Mouse (Mus musculus) testis, adult 2 months (tissue): ENCODE data around the gene Fundc2. TPM values are rescaled to one million over a fixed set of nuclear protein-coding genes. Genes with fewer than 3 reads are reported as not detected.
A peak's percentile ranks its signal among the peaks of the same experiment; 100 is the strongest.

Experiments used
- H3K27ac ChIP-seq: fragments of 200-500 bp; 2 replicates; pipeline ENCODE4 v1.5.1; 2012; ENCODE audit warnings: low read depth, low read length; ENCODE audit not compliant: control insufficient read depth, insufficient read depth
- H3K27me3 ChIP-seq: fragments of 200-500 bp; 2 replicates; pipeline ENCODE4 v1.6.1; 2012; ENCODE audit warnings: mild to moderate bottlenecking, low read length, moderate library complexity; ENCODE audit not compliant: control insufficient read depth, insufficient read depth
- H3K36me3 ChIP-seq: fragments of 200-500 bp; 2 replicates; pipeline ENCODE4 v1.6.1; 2012; ENCODE audit warnings: mild to moderate bottlenecking, low read length; ENCODE audit not compliant: control insufficient read depth, insufficient read depth
- H3K4me1 ChIP-seq: fragments of 200-500 bp; 2 replicates; pipeline ENCODE4 v1.6.1; 2012; ENCODE audit warnings: low read length; ENCODE audit not compliant: control insufficient read depth, insufficient read depth
- H3K4me3 ChIP-seq: fragments of 200-500 bp; 2 replicates; pipeline ENCODE4 v1.5.1; 2012; ENCODE audit warnings: low read depth, mild to moderate bottlenecking, low read length, moderate library complexity, mixed read lengths; ENCODE audit not compliant: control insufficient read depth
- CTCF ChIP-seq: fragments of 200-500 bp; IDR thresholded peaks from 2 replicates; pipeline ENCODE4 v1.5.1; 2012; ENCODE audit warnings: low read depth, mild to moderate bottlenecking, inconsistent platforms, low read length, moderate library complexity; ENCODE audit not compliant: control insufficient read depth, insufficient read depth, insufficient replicate concordance
- POLR2A ChIP-seq: fragments of 200-500 bp; IDR thresholded peaks from 2 replicates; pipeline ENCODE4 v1.6.1; 2012; ENCODE audit warnings: low read depth, mild to moderate bottlenecking, inconsistent platforms, low read length, moderate library complexity; ENCODE audit not compliant: control insufficient read depth
- polyA plus RNA-seq: library from polyadenylated mRNA; depleted of rRNA; stranded (reverse); fragments of >200 nt; gene quantifications from 2 replicates; pipeline ENCODE4 v1.2.3, GENCODE M21; 2012; rRNA removed

Gene Fundc2
- polyA plus RNA-seq, 1 experiment = 1.3 TPM

- H3K4me3 ChIP-seq = no peak overlapping the region
- no peaks in the 10 kb centered on the region for H3K4me1 ChIP-seq
- no peaks in the 10 kb centered on the region for H3K27me3 ChIP-seq
- TF ChIP-seq CTCF = no peak
- no peak for TF ChIP-seq POLR2A
- no peaks in the 10 kb centered on the region for H3K36me3 ChIP-seq
- H3K27ac ChIP-seq = no peak overlapping the region
These were observed 20.5 kb downstream of the Fundc2 start for GRCm38 (mm10) chrX:75402668-75403067.

GRCm38 (mm10) chrX:75403350-75403749 lies 21.2 kb downstream of the Fundc2 start:
- no peaks in the 10 kb centered on the region for H3K36me3 ChIP-seq
- TF ChIP-seq POLR2A = no peak
- no peak for TF ChIP-seq CTCF
- H3K4me1 ChIP-seq = no peaks in the 10 kb centered on the region
- no peaks in the 10 kb centered on the region for H3K27me3 ChIP-seq
- H3K27ac ChIP-seq = no peak overlapping the region
- H3K4me3 ChIP-seq = no peak overlapping the region

- H3K4me3 ChIP-seq = no peak overlapping the region
- TF ChIP-seq CTCF (no peak), POLR2A (no peak)
- no peaks in the 10 kb centered on the region for H3K27me3 ChIP-seq
- H3K36me3 ChIP-seq = no peaks in the 10 kb centered on the region
- no peak overlapping the region for H3K27ac ChIP-seq
- H3K4me1 ChIP-seq = no peaks in the 10 kb centered on the region
These were observed 27.5 kb downstream of the Fundc2 start for GRCm38 (mm10) chrX:75409711-75410110.

GRCm38 (mm10) chrX:75415936-75416785 lies 34.0 kb downstream of the Fundc2 start, which contains the start of the genes Cmc4, Mtcp1 and Brcc3:
Cmc4 (minus strand) TSS chrX:75416584.
Mtcp1 (minus strand) TSS chrX:75416588.
Brcc3 (plus strand) TSS chrX:75416628.
- Histone ChIP-seq H3K4me1 (0 out of 2 replicates have a peak, but pooled peaks cover 2% of the 10 kb centered on the region), H3K36me3 (no peaks in the 10 kb centered on the region)
- TF ChIP-seq POLR2A = peak; percentile 58
- TF ChIP-seq CTCF = no peak

More at GRCm38 (mm10) chrX:75415936-75416785, 34.0 kb downstream of the Fundc2 start, which contains the start of the genes Cmc4, Mtcp1 and Brcc3:
- no peaks in the 10 kb centered on the region for H3K27me3 ChIP-seq
- peak within 1 kb of the TSS; percentile 93 for H3K4me3 ChIP-seq
- peak within 1 kb of the TSS; percentile 81 for H3K27ac ChIP-seq

Other genes starting within 250 kb of the Fundc2 start
- gene Smim9, start 218.6 kb upstream of the Fundc2 start, polyA plus RNA-seq = 4.2 and 7.7 TPM in 2 replicates
- 0.12 and 0.14 TPM in 2 replicates for gene F8, start 216 bp downstream of the Fundc2 start, polyA plus RNA-seq
- gene Cmc4, start 34.2 kb downstream of the Fundc2 start, polyA plus RNA-seq = 0.76 and 1.1 TPM in 2 replicates
- gene Mtcp1, start 34.2 kb downstream of the Fundc2 start, polyA plus RNA-seq = 1.4 and 1.8 TPM in 2 replicates
- 1.2 and 1.3 TPM in 2 replicates for gene Brcc3, start 34.2 kb downstream of the Fundc2 start, polyA plus RNA-seq
- gene Vbp1, start 131.9 kb downstream of the Fundc2 start, polyA plus RNA-seq = 0.99 and 2.0 TPM in 2 replicates
- gene Rab39b, start 195.8 kb downstream of the Fundc2 start, polyA plus RNA-seq = 0.08 and 0.10 TPM in 2 replicates